Mouse (Mus musculus): Measurements from ENCODE around the gene Pnkp. TPM values are rescaled to one million over a fixed set of nuclear protein-coding genes. Genes with fewer than 3 reads are reported as not detected.

The Pnkp gene
- total RNA-seq, 4 experiments from 2014 or later: 17.8 to 20.6 (median 19.6) TPM

DNA sequence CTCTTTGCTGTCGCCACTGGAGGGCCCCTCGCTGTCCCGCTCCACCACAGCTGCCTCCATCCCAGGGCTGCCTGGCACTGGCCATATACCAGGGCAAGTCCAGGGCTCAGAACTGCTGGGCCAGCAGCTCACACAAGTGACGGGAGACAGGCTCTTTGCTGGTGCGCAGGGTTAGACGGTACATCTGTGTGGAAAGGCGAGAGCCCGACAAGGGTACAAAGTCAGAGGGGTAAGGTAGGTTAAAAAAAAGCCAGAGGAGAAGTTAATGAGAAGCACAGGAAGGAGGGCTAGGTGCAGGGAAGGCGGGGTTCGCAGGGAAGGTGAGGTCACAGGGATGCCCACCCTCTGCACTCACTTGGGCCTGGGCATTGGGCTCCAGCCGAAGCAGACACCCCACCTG is 43.7 kb downstream of the Pnkp start:
- DNase-seq (ENCODE audit: low spot score): no peak

DNA sequence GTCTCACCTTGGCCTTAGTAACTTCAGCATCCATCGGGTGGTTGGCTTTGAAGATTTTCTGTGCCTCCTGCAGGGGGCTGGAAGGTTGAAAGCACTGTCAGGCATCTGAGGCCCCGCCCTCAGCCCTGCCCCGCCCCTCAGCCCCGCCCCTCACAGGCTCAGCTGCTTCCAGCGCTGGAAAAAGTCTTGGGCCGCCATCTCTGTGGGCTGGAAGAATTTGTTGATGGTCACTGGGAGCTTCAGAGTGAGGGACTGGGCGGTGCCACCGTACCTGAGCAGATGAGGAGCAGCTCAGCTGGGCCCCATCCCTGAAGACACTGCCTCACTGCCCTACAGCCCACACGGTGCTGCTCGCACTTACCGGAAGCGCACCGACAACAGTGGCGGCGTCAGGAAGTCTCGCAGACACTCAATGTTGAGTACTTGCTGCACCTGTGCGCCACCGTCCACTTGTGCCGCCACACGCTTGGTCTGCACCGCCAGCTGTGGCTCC is 44.3 kb downstream of the Pnkp start:
- DNase-seq (ENCODE audit: low spot score): no peak

DNA sequence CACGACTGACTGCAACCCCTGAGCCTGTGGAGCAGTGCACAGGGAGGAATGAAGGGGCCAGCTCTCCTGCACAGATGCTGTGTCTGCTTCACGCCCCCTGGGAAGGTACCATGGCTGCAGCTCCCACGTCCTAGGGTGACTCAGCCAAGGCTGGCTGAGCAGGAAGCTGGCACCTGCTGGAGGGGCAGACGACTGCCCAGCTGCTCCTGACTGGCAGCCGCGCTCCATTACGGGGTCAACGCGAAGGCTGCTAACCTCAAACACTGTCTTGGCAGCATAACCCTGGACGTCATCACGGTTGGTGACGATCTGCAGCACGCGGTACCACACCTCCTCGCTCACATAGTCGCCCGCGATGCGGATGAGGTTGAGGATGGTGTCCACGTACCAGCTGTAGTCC is 48.5 kb downstream of the Pnkp start:
- no peak for DNase-seq (ENCODE audit: low spot score)

DNA sequence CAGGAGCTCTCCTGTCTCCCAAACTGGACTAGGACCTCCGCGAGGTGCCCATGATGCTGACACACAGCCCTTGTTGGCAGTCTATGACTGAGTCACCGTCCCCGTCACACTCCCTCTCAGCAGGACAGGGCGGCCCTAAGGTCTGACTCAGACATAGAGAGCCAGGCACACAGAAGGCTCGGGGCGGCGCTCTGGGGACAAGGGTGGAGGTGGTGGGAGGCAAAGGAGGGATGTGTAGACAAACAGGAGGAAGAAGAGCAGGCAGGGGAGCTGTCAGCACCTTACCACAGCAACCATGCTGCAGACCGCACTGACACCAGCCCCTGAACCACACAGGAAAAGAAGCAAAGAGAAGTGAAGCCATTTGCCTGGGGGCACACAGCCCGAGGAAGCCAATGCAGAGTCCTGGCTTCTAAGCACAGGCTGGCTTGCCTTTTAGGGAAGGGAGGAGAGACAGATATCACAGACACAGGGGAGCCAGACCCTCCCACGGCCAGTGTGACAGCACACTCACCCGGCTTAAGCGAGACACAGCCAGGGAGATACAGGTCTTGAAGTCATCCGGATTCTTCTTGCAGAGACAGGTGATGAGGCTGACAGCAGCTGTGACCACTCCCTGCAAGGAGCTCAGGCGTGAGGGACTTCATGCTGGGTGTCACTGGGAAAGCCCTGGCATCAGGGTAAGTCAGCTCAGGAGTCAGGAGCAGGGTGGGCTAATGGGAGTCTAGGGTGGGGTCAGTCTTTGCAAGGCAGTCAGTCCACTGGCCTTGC is 52.0 kb downstream of the Pnkp start:
- DNase-seq (ENCODE audit: low spot score): no peak

Small RNA genes lying within 50 kb of the gene (microRNA-seq; reads per million reads assigned to microRNA genes)
- not detected for gene Mir707

Other genes starting within 250 kb of the Pnkp start
- 100 to 1,000 TPM in 1 of 4 experiments, 10 to 100 TPM in 3; 88.0 to 111 (median 88.2) TPM for gene Myh14, start 186.3 kb upstream of the Pnkp start, total RNA-seq (2022)
- gene Izumo2, start 148.4 kb upstream of the Pnkp start, total RNA-seq (2022): not detected
- 10 to 100 TPM; 23.5 to 29.3 (median 27.3) TPM for gene Vrk3, start 108.7 kb upstream of the Pnkp start, total RNA-seq (2022)
- under 1 TPM in 2 of 4 experiments, not detected in 2; 0.06 to 0.09 TPM for gene Zfp473, start 106.1 kb upstream of the Pnkp start, total RNA-seq (2022)
- 10 to 100 TPM; 18.7 to 32.3 (median 24.4) TPM for gene Nup62, start 41.1 kb upstream of the Pnkp start, total RNA-seq (2022)
- gene Il4i1, start 40.8 kb upstream of the Pnkp start, total RNA-seq (2022): 1 to 10 TPM in 2 of 4 experiments, under 1 TPM in 2; 0.35 to 1.2 (median 0.88) TPM
- 10 to 100 TPM; 55.1 to 71.1 (median 64.7) TPM for gene Atf5, start 40.5 kb upstream of the Pnkp start, total RNA-seq (2022)
- 10 to 100 TPM; 64.3 to 76.2 (median 70.5) TPM for gene Akt1s1, start 8.1 kb upstream of the Pnkp start, total RNA-seq (2022)
- gene Tbc1d17, start 8.1 kb upstream of the Pnkp start, total RNA-seq (2022): 10 to 100 TPM; 40.7 to 59.5 (median 51.5) TPM
- 100 to 1,000 TPM; 178 to 199 (median 189) TPM for gene Ptov1, start 12.6 kb downstream of the Pnkp start, total RNA-seq (2022)
- gene Med25, start 35.6 kb downstream of the Pnkp start, total RNA-seq (2022): 10 to 100 TPM; 79.8 to 88.1 (median 85.0) TPM
- gene Fuz, start 38.9 kb downstream of the Pnkp start, total RNA-seq (2022): 10 to 100 TPM; 14.9 to 18.5 (median 17.4) TPM
- 10 to 100 TPM; 61.0 to 74.9 (median 67.2) TPM for gene Ap2a1, start 72.4 kb downstream of the Pnkp start, total RNA-seq (2022)
- gene Tsks, start 86.1 kb downstream of the Pnkp start, total RNA-seq (2022): not detected
- 1 to 10 TPM; 1.4 to 2.7 (median 1.8) TPM for gene Cpt1c, start 117.7 kb downstream of the Pnkp start, total RNA-seq (2022)
- 100 to 1,000 TPM in 2 of 4 experiments, 10 to 100 TPM in 2; 88.3 to 107 (median 102) TPM for gene Prmt1, start 129.4 kb downstream of the Pnkp start, total RNA-seq (2022)
- gene Irf3, start 140.5 kb downstream of the Pnkp start, total RNA-seq (2022): 10 to 100 TPM; 23.2 to 31.9 (median 27.0) TPM
- 10 to 100 TPM in 3 of 4 experiments, 1 to 10 TPM in 1; 8.6 to 13.5 (median 11.0) TPM for gene Bcl2l12, start 141.6 kb downstream of the Pnkp start, total RNA-seq (2022)
- 10 to 100 TPM; 46.8 to 56.2 (median 49.7) TPM for gene Scaf1, start 159.2 kb downstream of the Pnkp start, total RNA-seq (2022)
- gene Rras, start 160.8 kb downstream of the Pnkp start, total RNA-seq (2022): 10 to 100 TPM; 40.2 to 49.8 (median 44.1) TPM
- gene Prr12, start 195.7 kb downstream of the Pnkp start, total RNA-seq (2022): 10 to 100 TPM; 22.4 to 26.3 (median 24.9) TPM
- 10 to 100 TPM; 30.6 to 33.8 (median 32.7) TPM for gene Nosip, start 205.3 kb downstream of the Pnkp start, total RNA-seq (2022)
- 1 to 10 TPM; 5.6 to 7.8 (median 6.7) TPM for gene Prrg2, start 205.5 kb downstream of the Pnkp start, total RNA-seq (2022)
- gene Rcn3, start 235.1 kb downstream of the Pnkp start, total RNA-seq (2022): 10 to 100 TPM; 17.8 to 27.4 (median 21.4) TPM
- gene Fcgrt, start 246.7 kb downstream of the Pnkp start, total RNA-seq (2022): 10 to 100 TPM; 65.6 to 77.1 (median 67.5) TPM